Comparison of ENCODE assay signal across 8 mouse cellular contexts in genomic region chr15:101316279-101316912, GRCm38 (mm10). TPM values are rescaled to one million over a fixed set of nuclear protein-coding genes. Genes with fewer than 3 reads are reported as not detected.
DNase-seq lines count a peak whose midpoint lies in the region; ATAC-seq and TF ChIP-seq lines count a peak whose summit lies in the region.

No protein-coding gene starts in this region.

- H3K27me3 ChIP-seq in heart, embryonic 14.5 days (ENCODE audit: control insufficient read depth, insufficient read depth, low read length), result no peaks in the 10 kb centered on the region
- 0 out of 2 replicates have a peak, but pooled peaks cover 4% of the 10 kb centered on the region for H3K27me3 ChIP-seq in hindbrain, embryonic 12.5 days
- 0 out of 2 replicates have a peak, but pooled peaks cover 12% of the 10 kb centered on the region for H3K27me3 ChIP-seq in midbrain, embryonic 10.5 days (ENCODE audit: low read depth, poor library complexity, severe bottlenecking)

- H3K36me3 ChIP-seq in heart, embryonic 14.5 days (ENCODE audit: control insufficient read depth, insufficient read depth, low read length), result no peaks in the 10 kb centered on the region
- no peaks in the 10 kb centered on the region for H3K36me3 ChIP-seq in hindbrain, embryonic 12.5 days
- H3K36me3 ChIP-seq in midbrain, embryonic 10.5 days, result no peaks in the 10 kb centered on the region

- TF ChIP-seq POLR2A in bone marrow macrophage, adult 2 months (IDR thresholded peaks at IDR 0.05; ENCODE audit: borderline replicate concordance, low read depth, low read length), result no peak

- peak overlapping the region; percentile 30 to 36; a peak in 2 of 4 replicates for H3K27ac ChIP-seq in heart, embryonic 14.5 days (replicated peaks in 1 of 2; ENCODE audit: control insufficient read depth in 1 of 2, insufficient read depth in 1 of 2, low read depth in 2 of 2, low read length in 2 of 2)
- peak overlapping the region; percentile 80 for H3K27ac ChIP-seq in bone marrow macrophage, adult 2 months (ENCODE audit: insufficient read depth, low read depth, low read length)
- no peak overlapping the region for H3K27ac ChIP-seq in hindbrain, embryonic 12.5 days
- H3K27ac ChIP-seq in midbrain, embryonic 10.5 days (replicated peaks), result peak overlapping the region; percentile 47; the same call in 1 of the 2 replicates

- no peak for DNase-seq in heart, postnatal 4 days
- no peak for DNase-seq in midbrain, embryonic 10.5 days (ENCODE audit: low spot score)
- no peak for DNase-seq in frontal cortex, postnatal 25 days (ENCODE audit: low spot score in 2 of 2)
- DNase-seq in left cerebral cortex, postnatal 36 days (ENCODE audit: low spot score in 2 of 2), result no peak
- DNase-seq in c-Kit-positive CD71-positive TER-119-positive erythroid progenitor cells, embryonic 14.5 days (ENCODE audit: low spot score), result no peak

- intact Hi-C loops in left cerebral cortex, postnatal 36 days (cut with DNase I), result loop anchor here (5.0 kb wide), 1 partner anchor 94 kb away; the partner anchor contains the start of gene Grasp

- H3K9ac ChIP-seq in heart, embryonic 14.5 days (ENCODE audit: low read length), result no peak overlapping the region; the same call in 1 of the 2 replicates
- peak overlapping the region; percentile 18; the same call in 1 of the 2 replicates for H3K9ac ChIP-seq in hindbrain, embryonic 12.5 days

- peak overlapping the region; percentile 61 for H3K4me2 ChIP-seq in heart, embryonic 14.5 days (ENCODE audit: low read length)
- peak overlapping the region; percentile 44; the same call in 1 of the 2 replicates for H3K4me2 ChIP-seq in hindbrain, embryonic 12.5 days (replicated peaks)

- ATAC-seq in heart, embryonic 14.5 days (ENCODE audit: insufficient number of reproducible peaks, insufficient read depth, low FRiP score, low read depth), result no peak
- peak; percentile 42; the same call in 1 of the 2 replicates for ATAC-seq in hindbrain, embryonic 12.5 days (ENCODE audit: low FRiP score)

- H3K4me1 ChIP-seq in heart, embryonic 14.5 days (ENCODE audit: control insufficient read depth in 2 of 2, insufficient read depth in 2 of 2, low read length in 2 of 2), result peaks cover 12 to 21% of the 10 kb centered on the region in 2 experiments
- H3K4me1 ChIP-seq in bone marrow macrophage, adult 2 months (ENCODE audit: control insufficient read depth, insufficient read depth, low read length), result peaks cover 42% of the 10 kb centered on the region
- peaks cover 6% of the 10 kb centered on the region; the same call in 1 of the 2 replicates for H3K4me1 ChIP-seq in hindbrain, embryonic 12.5 days
- peaks cover 15% of the 10 kb centered on the region for H3K4me1 ChIP-seq in midbrain, embryonic 10.5 days

- 49% methylated on average over 13 of the region's 13 CpGs for WGBS in heart, embryonic 14.5 days
- WGBS in hindbrain, embryonic 12.5 days, result 69% methylated on average over 13 of the region's 13 CpGs
- 80% methylated on average over 13 of the region's 13 CpGs for WGBS in midbrain, embryonic 10.5 days

- no peaks in the 10 kb centered on the region for H3K9me3 ChIP-seq in heart, embryonic 14.5 days (ENCODE audit: control insufficient read depth, low read length)
- no peaks in the 10 kb centered on the region for H3K9me3 ChIP-seq in hindbrain, embryonic 12.5 days (replicated peaks)
- no peaks in the 10 kb centered on the region for H3K9me3 ChIP-seq in midbrain, embryonic 10.5 days (replicated peaks)

- TF ChIP-seq CTCF in bone marrow macrophage, adult 2 months (IDR thresholded peaks at IDR 0.05; ENCODE audit: low read depth, low read length), result no peak

- H3K4me3 ChIP-seq in heart, embryonic 14.5 days (ENCODE audit: control insufficient read depth in 1 of 2, insufficient read depth in 1 of 2, low read depth in 1 of 2, low read length in 2 of 2), result peak overlapping the region in 1 of 2 experiments; percentile 33; a peak in 3 of 4 replicates
- peak overlapping the region; percentile 53 for H3K4me3 ChIP-seq in bone marrow macrophage, adult 2 months (ENCODE audit: insufficient read depth, low read length)
- no peak overlapping the region for H3K4me3 ChIP-seq in hindbrain, embryonic 12.5 days
- H3K4me3 ChIP-seq in midbrain, embryonic 10.5 days, result peak overlapping the region; percentile 20; the same call in 1 of the 2 replicates

RNA-seq across cellular contexts. Expression of gene 6030408B16Rik, which starts 23.4 kb away (rescaled TPM):
- polyA plus RNA-seq in heart, embryonic 14.5 days (2014; fragmentation: Nextera tagmentation; extraction: Ambion mirVana), result 0.85 and 1.8 TPM in 2 replicates
- 1 to 10 TPM; 4.3 to 4.6 TPM for total RNA-seq in heart, postnatal 4 days (2021)
- not detected in 2 replicates for polyA plus RNA-seq in bone marrow macrophage, adult 2 months (2012; ENCODE audit: insufficient read depth, insufficient read length, missing spikeins)
- polyA plus RNA-seq in hindbrain, embryonic 12.5 days (2016; fragmentation: Nextera tagmentation; extraction: Ambion mirVana), result 0.31 and 0.87 TPM in 2 replicates
- 0.06 and 0.22 TPM in 2 replicates for polyA plus RNA-seq in midbrain, embryonic 10.5 days (2016; fragmentation: Nextera tagmentation; extraction: Ambion mirVana)
- total RNA-seq in left cerebral cortex, postnatal 36 days (2021), result under 1 TPM; 0.27 to 0.37 TPM

RNA-seq across cellular contexts. Expression of gene Atg101, which starts 32.3 kb away (rescaled TPM):
- 49.5 and 50.4 TPM in 2 replicates for polyA plus RNA-seq in heart, embryonic 14.5 days (2014; fragmentation: Nextera tagmentation; extraction: Ambion mirVana)
- total RNA-seq in heart, postnatal 4 days (2021), result 10 to 100 TPM; 21.7 to 23.3 TPM
- polyA plus RNA-seq in bone marrow macrophage, adult 2 months (2012; ENCODE audit: insufficient read depth, insufficient read length, missing spikeins), result 36.4 and 39.1 TPM in 2 replicates
- polyA plus RNA-seq in hindbrain, embryonic 12.5 days (2016; fragmentation: Nextera tagmentation; extraction: Ambion mirVana), result 62.0 and 66.5 TPM in 2 replicates
- 80.8 TPM in 2 replicates for polyA plus RNA-seq in midbrain, embryonic 10.5 days (2016; fragmentation: Nextera tagmentation; extraction: Ambion mirVana)
- total RNA-seq in left cerebral cortex, postnatal 36 days (2021), result 10 to 100 TPM; 43.5 to 45.5 TPM

RNA-seq across cellular contexts. Expression of gene Krt80, which starts 53.6 kb away (rescaled TPM):
- polyA plus RNA-seq in heart, embryonic 14.5 days (2014; fragmentation: Nextera tagmentation; extraction: Ambion mirVana), result 6.9 and 8.0 TPM in 2 replicates
- 10 to 100 TPM; 10.1 to 11.2 TPM for total RNA-seq in heart, postnatal 4 days (2021)
- polyA plus RNA-seq in bone marrow macrophage, adult 2 months (2012; ENCODE audit: insufficient read depth, insufficient read length, missing spikeins), result 14.8 and 15.6 TPM in 2 replicates
- 0.14 and 0.21 TPM in 2 replicates for polyA plus RNA-seq in hindbrain, embryonic 12.5 days (2016; fragmentation: Nextera tagmentation; extraction: Ambion mirVana)
- 0.06 TPM in 1 of 2 replicates, not detected in the other for polyA plus RNA-seq in midbrain, embryonic 10.5 days (2016; fragmentation: Nextera tagmentation; extraction: Ambion mirVana)
- total RNA-seq in left cerebral cortex, postnatal 36 days (2021), result 1 to 10 TPM; 3.4 to 6.1 TPM
